Mouse (Mus musculus): Measurements from ENCODE around the gene Atp8b5. TPM values are rescaled to one million over a fixed set of nuclear protein-coding genes. Genes with fewer than 3 reads are reported as not detected.

Gene Atp8b5
- total and polyA plus RNA-seq, 2 experiments from 2014 or later = 0.11 TPM; not detected in 1

DNA sequence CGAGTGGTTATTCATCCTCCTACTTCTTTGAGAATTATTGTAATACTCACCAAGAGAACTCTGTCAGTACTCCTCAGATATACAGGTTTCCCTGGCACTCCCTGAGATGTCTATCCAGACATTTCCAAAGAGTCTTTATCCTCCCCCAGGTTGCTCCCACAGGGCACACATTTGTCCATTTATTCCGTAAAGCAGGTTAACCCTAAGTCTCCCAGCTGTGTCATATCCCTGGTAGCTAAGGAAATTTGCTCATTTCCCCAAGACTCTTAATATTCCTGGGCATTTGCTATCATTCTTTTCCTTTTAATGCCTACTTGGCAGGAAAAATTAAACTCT lies 332 bp downstream of the Atp8b5 start:
- TF ChIP-seq CTCF (IDR thresholded peaks at IDR 0.05; ENCODE audit: low read depth) (no peak), EP300 (IDR thresholded peaks at IDR 0.05; ENCODE audit: low read depth) (no peak)
- no peaks in the 10 kb centered on the region for H3K4me1 ChIP-seq (ENCODE audit: control insufficient read depth, insufficient read depth)
- no peak overlapping the region for H3K27ac ChIP-seq (ENCODE audit: low read depth)
- H3K4me3 ChIP-seq (ENCODE audit: low read depth, low read length) = 0 out of 2 replicates have a peak overlapping the region, but pooled peaks have one; percentile 39
- DNase-seq (ENCODE audit: low spot score) (no peak), ATAC-seq (ENCODE audit: insufficient read depth, low read depth) (peak; percentile 11; the same call in 1 of the 2 replicates)
- peak overlapping the region; percentile 68 for H3K4me2 ChIP-seq (ENCODE audit: low read depth, low read length)
- no peaks in the 10 kb centered on the region for H3K9me3 ChIP-seq (replicated peaks; ENCODE audit: control insufficient read depth, low read length)
- H3K27me3 ChIP-seq (ENCODE audit: control insufficient read depth, insufficient read depth, low read length) = no peaks in the 10 kb centered on the region
- WGBS = 17% methylated on average over 2 of the region's 2 CpGs
- no peaks in the 10 kb centered on the region; the same call in 1 of the 2 replicates for H3K36me3 ChIP-seq (replicated peaks; ENCODE audit: control insufficient read depth, insufficient read depth, low read length)
- H3K9ac ChIP-seq (replicated peaks; ENCODE audit: low read depth, low read length) = no peak overlapping the region

DNA sequence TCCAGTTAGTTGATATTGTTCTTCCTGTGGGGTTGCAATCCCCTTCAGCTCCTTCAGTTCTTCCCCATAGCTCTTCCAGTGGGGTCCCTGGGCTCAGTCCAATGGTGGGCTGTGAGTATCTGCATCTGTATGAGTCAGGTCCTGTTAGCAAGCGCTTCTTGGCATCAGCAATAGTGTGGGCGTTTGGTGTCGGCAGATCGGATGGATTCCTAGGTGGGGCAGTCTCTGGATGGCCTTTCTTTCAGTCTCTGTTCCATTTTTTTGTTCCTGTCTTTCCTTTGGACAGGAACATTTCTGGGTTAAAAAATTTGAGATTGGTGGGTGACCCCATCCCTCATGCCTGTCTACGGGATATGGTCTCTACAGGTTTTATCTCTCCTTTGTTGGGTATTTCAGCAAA lies 18.5 kb downstream of the Atp8b5 start:
- H3K27ac ChIP-seq (ENCODE audit: low read depth) = no peak overlapping the region
- no peak for TF ChIP-seq EP300 (IDR thresholded peaks at IDR 0.05; ENCODE audit: low read depth)
- TF ChIP-seq CTCF (IDR thresholded peaks at IDR 0.05; ENCODE audit: low read depth) = no peak
- WGBS = 85% methylated on average over 5 of the region's 5 CpGs
- no peaks in the 10 kb centered on the region for H3K36me3 ChIP-seq (replicated peaks; ENCODE audit: control insufficient read depth, insufficient read depth, low read length)
- no peak overlapping the region for H3K9ac ChIP-seq (replicated peaks; ENCODE audit: low read depth, low read length)
- ATAC-seq (ENCODE audit: insufficient read depth, low read depth) (no peak), DNase-seq (ENCODE audit: low spot score) (no peak)
- H3K9me3 ChIP-seq (replicated peaks; ENCODE audit: control insufficient read depth, low read length) = no peaks in the 10 kb centered on the region
- H3K4me2 ChIP-seq (ENCODE audit: low read depth, low read length) = no peak overlapping the region
- no peaks in the 10 kb centered on the region for H3K27me3 ChIP-seq (ENCODE audit: control insufficient read depth, insufficient read depth, low read length)
- no peak overlapping the region for H3K4me3 ChIP-seq (ENCODE audit: low read depth, low read length)
- H3K4me1 ChIP-seq (ENCODE audit: control insufficient read depth, insufficient read depth) = no peaks in the 10 kb centered on the region

DNA sequence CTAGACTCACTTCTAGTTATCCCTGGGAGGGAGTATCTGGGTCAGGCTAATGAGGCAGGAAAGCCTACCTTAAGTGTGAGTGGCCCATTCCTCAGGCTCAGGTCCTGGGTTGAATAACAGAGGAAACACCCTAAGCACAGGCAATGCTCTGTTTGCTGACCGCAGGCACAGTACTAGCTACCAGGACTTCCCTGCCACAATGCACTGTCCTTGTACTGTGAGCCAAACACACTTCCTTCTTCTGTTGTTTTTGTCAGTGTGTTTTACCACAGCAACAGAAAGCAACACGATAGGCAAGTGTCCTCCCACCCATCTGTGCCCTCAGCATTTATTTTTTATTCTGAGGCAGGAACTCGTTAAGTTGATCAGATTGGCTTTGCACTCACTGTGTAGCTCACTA lies 20.3 kb downstream of the Atp8b5 start:
- H3K4me3 ChIP-seq (ENCODE audit: low read depth, low read length) = no peak overlapping the region
- no peaks in the 10 kb centered on the region for H3K9me3 ChIP-seq (replicated peaks; ENCODE audit: control insufficient read depth, low read length)
- H3K27ac ChIP-seq (ENCODE audit: low read depth) = no peak overlapping the region
- no peak for DNase-seq (ENCODE audit: low spot score)
- WGBS = 49% methylated on average over 3 of the region's 3 CpGs
- no peak for ATAC-seq (ENCODE audit: insufficient read depth, low read depth)
- no peak overlapping the region for H3K9ac ChIP-seq (replicated peaks; ENCODE audit: low read depth, low read length)
- TF ChIP-seq EP300 (IDR thresholded peaks at IDR 0.05; ENCODE audit: low read depth) = no peak
- no peak for TF ChIP-seq CTCF (IDR thresholded peaks at IDR 0.05; ENCODE audit: low read depth)
- H3K36me3 ChIP-seq (replicated peaks; ENCODE audit: control insufficient read depth, insufficient read depth, low read length) = no peaks in the 10 kb centered on the region
- H3K4me2 ChIP-seq (ENCODE audit: low read depth, low read length) = no peak overlapping the region
- H3K4me1 ChIP-seq (ENCODE audit: control insufficient read depth, insufficient read depth) = no peaks in the 10 kb centered on the region
- no peaks in the 10 kb centered on the region for H3K27me3 ChIP-seq (ENCODE audit: control insufficient read depth, insufficient read depth, low read length)

DNA sequence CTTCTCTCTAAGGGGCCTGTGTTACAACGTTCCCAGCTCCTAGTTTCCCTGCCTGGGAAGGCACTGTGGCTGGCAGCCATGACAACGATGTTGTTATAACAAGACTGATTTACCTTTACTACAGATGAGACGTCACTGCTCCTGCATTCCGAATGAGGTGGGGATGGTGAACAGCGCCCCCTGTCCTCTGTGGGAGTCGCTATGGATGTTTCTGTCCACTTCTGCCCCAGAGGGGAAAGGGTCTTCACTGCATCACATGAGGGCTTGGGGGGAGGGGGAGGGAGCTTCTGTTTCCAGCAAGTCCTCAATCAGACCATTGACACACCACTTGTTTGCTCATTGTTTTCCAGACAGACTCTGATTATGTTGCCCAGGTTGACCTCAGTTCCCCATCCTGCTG lies 27.0 kb downstream of the Atp8b5 start:
- DNase-seq (ENCODE audit: low spot score) (no peak), ATAC-seq (ENCODE audit: insufficient read depth, low read depth) (no peak)
- no peak overlapping the region for H3K27ac ChIP-seq (ENCODE audit: low read depth)
- TF ChIP-seq CTCF (IDR thresholded peaks at IDR 0.05; ENCODE audit: low read depth) = peak; percentile 26; the same call in 1 of the 2 replicates
- TF ChIP-seq EP300 (IDR thresholded peaks at IDR 0.05; ENCODE audit: low read depth) = no peak
- no peak overlapping the region for H3K4me3 ChIP-seq (ENCODE audit: low read depth, low read length)
- no peak overlapping the region for H3K9ac ChIP-seq (replicated peaks; ENCODE audit: low read depth, low read length)
- WGBS = 36% methylated on average over 6 of the region's 6 CpGs
- no peaks in the 10 kb centered on the region for H3K36me3 ChIP-seq (replicated peaks; ENCODE audit: control insufficient read depth, insufficient read depth, low read length)
- no peaks in the 10 kb centered on the region for H3K9me3 ChIP-seq (replicated peaks; ENCODE audit: control insufficient read depth, low read length)
- H3K4me1 ChIP-seq (ENCODE audit: control insufficient read depth, insufficient read depth) = no peaks in the 10 kb centered on the region
- no peak overlapping the region for H3K4me2 ChIP-seq (ENCODE audit: low read depth, low read length)
- no peaks in the 10 kb centered on the region for H3K27me3 ChIP-seq (ENCODE audit: control insufficient read depth, insufficient read depth, low read length)

DNA sequence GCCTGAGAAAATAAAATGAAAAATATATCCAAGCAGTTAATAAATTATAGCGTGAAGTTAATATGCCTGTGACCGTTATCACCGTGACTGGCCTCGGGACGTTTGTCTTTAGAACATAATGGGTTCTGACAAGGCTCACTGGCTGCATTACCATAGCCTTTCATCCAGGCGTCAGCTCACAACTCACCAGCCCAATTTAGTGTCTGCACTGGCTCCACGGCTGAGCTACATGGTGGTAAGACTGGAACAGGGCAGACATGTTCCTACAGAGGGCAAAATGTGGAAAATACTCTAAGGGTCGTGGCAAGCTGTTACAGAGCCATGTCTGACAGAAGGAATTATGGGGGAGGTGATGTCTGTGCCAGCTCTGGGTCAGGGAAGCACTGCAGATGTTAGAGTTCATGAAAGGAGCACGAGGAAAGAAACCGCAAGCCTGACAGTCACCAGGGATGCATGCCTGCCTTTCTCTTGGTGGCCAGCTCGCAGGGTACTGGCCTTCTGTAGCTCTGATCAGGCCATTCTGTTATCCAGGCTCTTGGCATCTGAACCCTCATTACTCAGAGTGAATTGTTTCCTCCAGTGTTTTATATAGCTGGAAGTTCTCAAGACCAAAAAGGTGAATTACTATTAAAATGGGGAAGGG lies 42.9 kb downstream of the Atp8b5 start:
- Histone ChIP-seq H3K9ac (replicated peaks; ENCODE audit: low read depth, low read length) (no peak overlapping the region), H3K36me3 (replicated peaks; ENCODE audit: control insufficient read depth, insufficient read depth, low read length) (no peaks in the 10 kb centered on the region), H3K4me1 (ENCODE audit: control insufficient read depth, insufficient read depth) (no peaks in the 10 kb centered on the region), H3K27ac (ENCODE audit: low read depth) (no peak overlapping the region), H3K4me2 (ENCODE audit: low read depth, low read length) (no peak overlapping the region), H3K9me3 (replicated peaks; ENCODE audit: control insufficient read depth, low read length) (no peaks in the 10 kb centered on the region), H3K27me3 (ENCODE audit: control insufficient read depth, insufficient read depth, low read length) (no peaks in the 10 kb centered on the region), H3K4me3 (ENCODE audit: low read depth, low read length) (no peak overlapping the region)
- no peak for ATAC-seq (ENCODE audit: insufficient read depth, low read depth)
- no peak for DNase-seq (ENCODE audit: low spot score)
- WGBS = 36% methylated on average over 11 of the region's 11 CpGs
- TF ChIP-seq EP300 (IDR thresholded peaks at IDR 0.05; ENCODE audit: low read depth) = no peak
- TF ChIP-seq CTCF (IDR thresholded peaks at IDR 0.05; ENCODE audit: low read depth) = no peak

DNA sequence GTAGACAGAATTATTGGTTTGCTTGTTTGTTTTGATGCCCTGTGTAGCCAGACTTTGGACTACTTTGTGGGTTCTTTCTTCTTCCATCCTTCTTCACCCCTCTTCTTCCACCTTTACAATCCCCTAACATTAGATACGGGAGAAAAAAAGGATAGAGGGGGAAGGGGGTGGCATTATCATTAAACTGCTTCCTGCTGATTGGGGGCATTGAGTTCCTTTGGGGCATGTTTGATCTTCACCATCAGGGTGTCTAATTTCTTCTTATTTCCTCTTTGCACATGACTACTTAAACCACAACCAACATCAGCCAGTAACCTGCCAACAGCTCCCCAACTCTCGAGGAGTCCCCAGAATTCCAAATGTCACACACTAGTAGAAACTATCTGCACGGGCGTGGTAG lies 54.6 kb downstream of the Atp8b5 start:
- Histone ChIP-seq H3K36me3 (replicated peaks; ENCODE audit: control insufficient read depth, insufficient read depth, low read length) (no peaks in the 10 kb centered on the region), H3K4me2 (ENCODE audit: low read depth, low read length) (no peak overlapping the region), H3K9ac (replicated peaks; ENCODE audit: low read depth, low read length) (no peak overlapping the region), H3K9me3 (replicated peaks; ENCODE audit: control insufficient read depth, low read length) (no peaks in the 10 kb centered on the region), H3K4me1 (ENCODE audit: control insufficient read depth, insufficient read depth) (no peaks in the 10 kb centered on the region), H3K27ac (ENCODE audit: low read depth) (no peak overlapping the region), H3K27me3 (ENCODE audit: control insufficient read depth, insufficient read depth, low read length) (no peaks in the 10 kb centered on the region), H3K4me3 (ENCODE audit: low read depth, low read length) (no peak overlapping the region)
- WGBS = 66% methylated on average over 4 of the region's 4 CpGs
- ATAC-seq (ENCODE audit: insufficient read depth, low read depth) (no peak), DNase-seq (ENCODE audit: low spot score) (no peak)
- TF ChIP-seq EP300 (IDR thresholded peaks at IDR 0.05; ENCODE audit: low read depth) = no peak
- no peak for TF ChIP-seq CTCF (IDR thresholded peaks at IDR 0.05; ENCODE audit: low read depth)

Measured in heart, postnatal 0 days (tissue).